Mouse (Mus musculus) layer of hippocampus, postnatal 36 days (tissue): ENCODE data around the gene Fkbp15. TPM values are rescaled to one million over a fixed set of nuclear protein-coding genes. Genes with fewer than 3 reads are reported as not detected.

Experiments used
- DNase-seq, 2 experiments: peaks; one replicate each; pipeline ENCODE4 v3.0.0; 2022
- total RNA-seq, 2 experiments: library from RNA; stranded (reverse); gene quantifications; 2 replicates each; pipeline ENCODE4 v1.2.3; 2021

Fkbp15 gene
- total RNA-seq, 2 experiments from 2014 or later, result 36.9 to 41.0 TPM

- DNase-seq, result no peak
These were observed 12.1 kb upstream of the Fkbp15 start for GRCm38 (mm10) chr4:62372410-62372809.

GRCm38 (mm10) chr4:62369091-62369490 lies 8.7 kb upstream of the Fkbp15 start:
- no peak for DNase-seq

GRCm38 (mm10) chr4:62367586-62367985 lies 7.2 kb upstream of the Fkbp15 start:
- no peak for DNase-seq

- DNase-seq, result no peak
These were observed 5.9 kb upstream of the Fkbp15 start for GRCm38 (mm10) chr4:62366291-62366690.

- no peak for DNase-seq
These were observed 4.0 kb upstream of the Fkbp15 start for GRCm38 (mm10) chr4:62364299-62364698.

- DNase-seq, result no peak
These were observed 2.1 kb upstream of the Fkbp15 start for GRCm38 (mm10) chr4:62362437-62362836.

GRCm38 (mm10) chr4:62361997-62362396 lies 1.6 kb upstream of the Fkbp15 start:
- no peak for DNase-seq

- DNase-seq, result no peak
These were observed 1.2 kb upstream of the Fkbp15 start for GRCm38 (mm10) chr4:62361571-62361970.

- DNase-seq, result no peak
These were observed 582 bp upstream of the Fkbp15 start for GRCm38 (mm10) chr4:62360805-62361455.

GRCm38 (mm10) chr4:62359256-62359775 lies 1.0 kb downstream of the Fkbp15 start:
- DNase-seq, result no peak

GRCm38 (mm10) chr4:62357631-62358148 lies 2.7 kb downstream of the Fkbp15 start:
- DNase-seq, result no peak

GRCm38 (mm10) chr4:62349371-62349770 lies 11.0 kb downstream of the Fkbp15 start:
- no peak for DNase-seq

GRCm38 (mm10) chr4:62348329-62348705 lies 12.0 kb downstream of the Fkbp15 start:
- no peak for DNase-seq

GRCm38 (mm10) chr4:62347605-62348328 lies 12.6 kb downstream of the Fkbp15 start:
- DNase-seq, result no peak

- DNase-seq, result no peak
These were observed 14.5 kb downstream of the Fkbp15 start for GRCm38 (mm10) chr4:62345827-62346226.

GRCm38 (mm10) chr4:62344000-62344399 lies 16.3 kb downstream of the Fkbp15 start:
- DNase-seq, result no peak

- no peak for DNase-seq
These were observed 21.8 kb downstream of the Fkbp15 start for GRCm38 (mm10) chr4:62338536-62338935.

GRCm38 (mm10) chr4:62331977-62332376 lies 28.4 kb downstream of the Fkbp15 start:
- no peak for DNase-seq

- no peak for DNase-seq
These were observed 31.2 kb downstream of the Fkbp15 start for GRCm38 (mm10) chr4:62328941-62329660.

- no peak for DNase-seq
These were observed 34.2 kb downstream of the Fkbp15 start for GRCm38 (mm10) chr4:62326111-62326510.

GRCm38 (mm10) chr4:62322684-62323083 lies 37.7 kb downstream of the Fkbp15 start:
- DNase-seq, result no peak

GRCm38 (mm10) chr4:62318294-62318693 lies 42.1 kb downstream of the Fkbp15 start:
- no peak for DNase-seq

GRCm38 (mm10) chr4:62316456-62316855 lies 43.9 kb downstream of the Fkbp15 start:
- no peak for DNase-seq
